Mouse (Mus musculus): Measurements from ENCODE around the gene March8. TPM values are rescaled to one million over a fixed set of nuclear protein-coding genes. Genes with fewer than 3 reads are reported as not detected.

Gene March8
- 4.5 and 5.5 TPM in 2 replicates for polyA plus RNA-seq (2012)

- Histone ChIP-seq H3K36me3 (ENCODE audit: control insufficient read depth) (peaks cover 36% of the 10 kb centered on the region), H3K4me3 (replicated peaks) (peak within 1 kb of the TSS; percentile 98), H3K27me3 (ENCODE audit: control insufficient read depth) (peaks cover 31% of the 10 kb centered on the region), H3K4me1 (ENCODE audit: control insufficient read depth) (peaks cover 56% of the 10 kb centered on the region), H3K9me3 (ENCODE audit: control insufficient read depth, low read length) (peaks cover 4% of the 10 kb centered on the region)
- TF ChIP-seq GATA1 (IDR thresholded peaks at IDR 0.05; ENCODE audit: low read length) (no peak), TAL1 (IDR thresholded peaks at IDR 0.05; ENCODE audit: low read length) (no peak)
Measured at GRCm38 (mm10) chr6:116337835-116338501, at the start of gene March8. March8 (plus strand) TSS chr6:116338024.

- TF ChIP-seq TAL1 (IDR thresholded peaks at IDR 0.05; ENCODE audit: low read length) (no peak), GATA1 (IDR thresholded peaks at IDR 0.05; ENCODE audit: low read length) (no peak)
- H3K27me3 ChIP-seq (ENCODE audit: control insufficient read depth), result no peaks in the 10 kb centered on the region
- no peak overlapping the region for H3K4me3 ChIP-seq (replicated peaks)
- peaks cover 7% of the 10 kb centered on the region for H3K4me1 ChIP-seq (ENCODE audit: control insufficient read depth)
- H3K36me3 ChIP-seq (ENCODE audit: control insufficient read depth), result peaks cover 12% of the 10 kb centered on the region
- H3K9me3 ChIP-seq (ENCODE audit: control insufficient read depth, low read length), result no peaks in the 10 kb centered on the region
Measured at GRCm38 (mm10) chr6:116311411-116311810, 26.4 kb upstream of the March8 start.

DNA sequence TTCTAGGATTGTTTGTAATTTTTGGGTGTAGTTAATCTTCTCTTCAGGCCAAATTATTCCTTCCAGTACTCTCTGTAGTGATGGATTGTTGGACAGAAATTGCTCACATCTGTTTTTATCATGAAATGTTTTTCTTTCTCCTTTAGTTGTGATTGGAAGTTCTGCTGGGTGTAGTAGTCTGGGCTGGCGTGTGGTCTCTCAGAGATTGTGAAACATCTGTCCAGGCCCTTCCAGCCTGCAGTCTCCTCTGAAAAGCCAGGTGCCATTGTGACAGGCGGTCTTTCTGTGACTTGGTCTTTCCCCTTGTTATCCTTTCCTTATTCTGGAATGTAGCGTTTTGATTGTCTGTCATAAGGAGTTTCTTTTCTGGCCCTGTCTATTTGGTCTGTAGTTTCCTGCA, 18.6 kb upstream of the March8 start:
- Histone ChIP-seq H3K4me3 (replicated peaks) (no peak overlapping the region), H3K9me3 (ENCODE audit: control insufficient read depth, low read length) (no peaks in the 10 kb centered on the region), H3K27me3 (ENCODE audit: control insufficient read depth) (no peaks in the 10 kb centered on the region), H3K36me3 (ENCODE audit: control insufficient read depth) (peaks cover 4% of the 10 kb centered on the region), H3K4me1 (ENCODE audit: control insufficient read depth) (peaks cover 10% of the 10 kb centered on the region)
- TF ChIP-seq GATA1 (IDR thresholded peaks at IDR 0.05; ENCODE audit: low read length), result no peak
- TF ChIP-seq TAL1 (IDR thresholded peaks at IDR 0.05; ENCODE audit: low read length), result no peak

GRCm38 (mm10) chr6:116326641-116327040, 11.2 kb upstream of the March8 start:
- H3K27me3 ChIP-seq (ENCODE audit: control insufficient read depth), result no peaks in the 10 kb centered on the region
- TF ChIP-seq GATA1 (IDR thresholded peaks at IDR 0.05; ENCODE audit: low read length), result no peak
- no peak overlapping the region for H3K4me3 ChIP-seq (replicated peaks)
- H3K9me3 ChIP-seq (ENCODE audit: control insufficient read depth, low read length), result no peaks in the 10 kb centered on the region
- peaks cover 9% of the 10 kb centered on the region for H3K4me1 ChIP-seq (ENCODE audit: control insufficient read depth)
- no peaks in the 10 kb centered on the region; the same call in 1 of the 2 replicates for H3K36me3 ChIP-seq (ENCODE audit: control insufficient read depth)

GRCm38 (mm10) chr6:116331396-116331795, 6.4 kb upstream of the March8 start:
- H3K36me3 ChIP-seq (ENCODE audit: control insufficient read depth), result no peaks in the 10 kb centered on the region

GRCm38 (mm10) chr6:116337466-116337834, 374 bp upstream of the March8 start:
- Histone ChIP-seq H3K27me3 (ENCODE audit: control insufficient read depth) (peaks cover 31% of the 10 kb centered on the region), H3K4me1 (ENCODE audit: control insufficient read depth) (peaks cover 50% of the 10 kb centered on the region), H3K4me3 (replicated peaks) (peak overlapping the region; percentile 98), H3K36me3 (ENCODE audit: control insufficient read depth) (peaks cover 30% of the 10 kb centered on the region), H3K9me3 (ENCODE audit: control insufficient read depth, low read length) (peaks cover 4% of the 10 kb centered on the region)
- TF ChIP-seq GATA1 (IDR thresholded peaks at IDR 0.05; ENCODE audit: low read length) (no peak), TAL1 (IDR thresholded peaks at IDR 0.05; ENCODE audit: low read length) (no peak)

More at GRCm38 (mm10) chr6:116331396-116331795, 6.4 kb upstream of the March8 start:
- Histone ChIP-seq H3K4me1 (ENCODE audit: control insufficient read depth) (peaks cover 2% of the 10 kb centered on the region), H3K27me3 (ENCODE audit: control insufficient read depth) (peaks cover 24% of the 10 kb centered on the region), H3K4me3 (replicated peaks) (no peak overlapping the region), H3K9me3 (ENCODE audit: control insufficient read depth, low read length) (no peaks in the 10 kb centered on the region)
- TF ChIP-seq TAL1 (IDR thresholded peaks at IDR 0.05; ENCODE audit: low read length) (no peak), GATA1 (IDR thresholded peaks at IDR 0.05; ENCODE audit: low read length) (no peak)

- Histone ChIP-seq H3K36me3 (ENCODE audit: control insufficient read depth) (peaks cover 39% of the 10 kb centered on the region), H3K27me3 (ENCODE audit: control insufficient read depth) (peaks cover 31% of the 10 kb centered on the region), H3K4me1 (ENCODE audit: control insufficient read depth) (peaks cover 60% of the 10 kb centered on the region), H3K9me3 (ENCODE audit: control insufficient read depth, low read length) (peaks cover 4% of the 10 kb centered on the region), H3K4me3 (replicated peaks) (peak overlapping the region; percentile 98)
- TF ChIP-seq TAL1 (IDR thresholded peaks at IDR 0.05; ENCODE audit: low read length) (no peak), GATA1 (IDR thresholded peaks at IDR 0.05; ENCODE audit: low read length) (no peak)
Measured at GRCm38 (mm10) chr6:116338520-116338919, 696 bp downstream of the March8 start.

DNA sequence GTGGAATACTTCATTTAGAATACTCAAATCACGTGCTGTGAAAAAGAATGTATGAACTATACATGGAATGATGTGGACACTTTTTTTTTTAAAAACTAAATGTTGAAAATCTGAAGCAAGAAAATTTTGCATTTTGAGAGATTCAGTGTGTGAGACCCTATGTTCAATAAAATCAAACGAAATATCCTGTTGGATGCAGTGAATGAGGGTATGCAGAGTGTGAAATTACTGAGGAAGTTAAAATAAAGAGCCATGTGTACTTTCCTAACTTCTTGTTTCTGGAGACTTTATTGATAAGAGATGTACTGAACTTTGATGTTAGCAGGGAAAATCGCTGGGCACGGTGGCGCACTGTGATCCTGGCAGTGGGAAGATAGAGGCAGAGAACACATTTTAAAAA, 1.3 kb downstream of the March8 start:
- Histone ChIP-seq H3K9me3 (ENCODE audit: control insufficient read depth, low read length) (peaks cover 4% of the 10 kb centered on the region), H3K27me3 (ENCODE audit: control insufficient read depth) (peaks cover 28% of the 10 kb centered on the region), H3K4me1 (ENCODE audit: control insufficient read depth) (peaks cover 64% of the 10 kb centered on the region), H3K36me3 (ENCODE audit: control insufficient read depth) (peaks cover 43% of the 10 kb centered on the region), H3K4me3 (replicated peaks) (peak overlapping the region; percentile 98)
- TF ChIP-seq TAL1 (IDR thresholded peaks at IDR 0.05; ENCODE audit: low read length) (no peak), GATA1 (IDR thresholded peaks at IDR 0.05; ENCODE audit: low read length) (no peak)

- Histone ChIP-seq H3K4me1 (ENCODE audit: control insufficient read depth) (peaks cover 72% of the 10 kb centered on the region), H3K4me3 (replicated peaks) (peak overlapping the region; percentile 98)
- TF ChIP-seq GATA1 (IDR thresholded peaks at IDR 0.05; ENCODE audit: low read length) (no peak), TAL1 (IDR thresholded peaks at IDR 0.05; ENCODE audit: low read length) (no peak)
Measured at GRCm38 (mm10) chr6:116340521-116340920, 2.7 kb downstream of the March8 start.

More at GRCm38 (mm10) chr6:116340521-116340920, 2.7 kb downstream of the March8 start:
- Histone ChIP-seq H3K27me3 (ENCODE audit: control insufficient read depth) (peaks cover 16% of the 10 kb centered on the region), H3K36me3 (ENCODE audit: control insufficient read depth) (peaks cover 50% of the 10 kb centered on the region), H3K9me3 (ENCODE audit: control insufficient read depth, low read length) (peaks cover 4% of the 10 kb centered on the region)
